Mouse (Mus musculus): Measurements from ENCODE around the gene Dlg3.
A peak's percentile ranks its signal among the peaks of the same experiment; 100 is the strongest.

The Dlg3 gene

GRCm38 (mm10) chrX:100767181-100767884 lies at the start of gene Dlg3:
Gene Dlg3, plus strand, starts transcription at chrX:100767722.
- DNase-seq: peak; percentile 62

GRCm38 (mm10) chrX:100728947-100729346 lies 38.6 kb upstream of the Dlg3 start:
- DNase-seq: peak; percentile 41

GRCm38 (mm10) chrX:100729665-100730188 lies 37.8 kb upstream of the Dlg3 start, which contains the start of gene Gdpd2:
Gene Gdpd2, plus strand, starts transcription at chrX:100729873.
- DNase-seq: no peak

GRCm38 (mm10) chrX:100730266-100730665 lies 37.3 kb upstream of the Dlg3 start:
- no peak for DNase-seq

GRCm38 (mm10) chrX:100734359-100734758 lies 33.2 kb upstream of the Dlg3 start:
- DNase-seq: no peak

- peak; percentile 61 for DNase-seq
Measured at GRCm38 (mm10) chrX:100738918-100739317, 28.6 kb upstream of the Dlg3 start.

GRCm38 (mm10) chrX:100739443-100739842 lies 28.1 kb upstream of the Dlg3 start:
- peak; percentile 21 for DNase-seq

- no peak for DNase-seq
Measured at GRCm38 (mm10) chrX:100740785-100741184, 26.7 kb upstream of the Dlg3 start.

GRCm38 (mm10) chrX:100741940-100742339 lies 25.6 kb upstream of the Dlg3 start:
- DNase-seq: peak; percentile 83

GRCm38 (mm10) chrX:100765855-100766254 lies 1.7 kb upstream of the Dlg3 start:
- no peak for DNase-seq

GRCm38 (mm10) chrX:100767885-100768626 lies 534 bp downstream of the Dlg3 start:
- DNase-seq: no peak

GRCm38 (mm10) chrX:100769281-100769680 lies 1.8 kb downstream of the Dlg3 start:
- DNase-seq: peak; percentile 24

GRCm38 (mm10) chrX:100774341-100774811 lies 6.9 kb downstream of the Dlg3 start:
- DNase-seq: peak; percentile 42

GRCm38 (mm10) chrX:100775405-100775804 lies 7.9 kb downstream of the Dlg3 start:
- no peak for DNase-seq

- DNase-seq: peak; percentile 58
Measured at GRCm38 (mm10) chrX:100776494-100776893, 9.0 kb downstream of the Dlg3 start.

GRCm38 (mm10) chrX:100776985-100777654 lies 9.6 kb downstream of the Dlg3 start:
- peak; percentile 12 for DNase-seq

- no peak for DNase-seq
Measured at GRCm38 (mm10) chrX:100777655-100778234, 10.2 kb downstream of the Dlg3 start.

- no peak for DNase-seq
Measured at GRCm38 (mm10) chrX:100778397-100778796, 10.9 kb downstream of the Dlg3 start.

- DNase-seq: no peak
Measured at GRCm38 (mm10) chrX:100789322-100789721, 21.8 kb downstream of the Dlg3 start.

GRCm38 (mm10) chrX:100796041-100796740 lies 28.7 kb downstream of the Dlg3 start:
- no peak for DNase-seq

- DNase-seq: no peak
Measured at GRCm38 (mm10) chrX:100796741-100797090, 29.2 kb downstream of the Dlg3 start.

- DNase-seq: no peak
Measured at GRCm38 (mm10) chrX:100797370-100797769, 29.8 kb downstream of the Dlg3 start.

All from right cerebral cortex, postnatal 4 days (tissue).